Mouse (Mus musculus) hindbrain, postnatal 0 days (tissue): Measurements from ENCODE around the gene Psd. TPM values are rescaled to one million over a fixed set of nuclear protein-coding genes. Genes with fewer than 3 reads are reported as not detected.
A peak's percentile ranks its signal among the peaks of the same experiment; 100 is the strongest.

ENCODE experiments used
- ATAC-seq: fragments of 200-750 bp; cut with Nextera tagmentation; 2 replicates; pipeline ENCODE4 v1.8.0; 2017; ENCODE audit warnings: mild to moderate bottlenecking, moderate TSS enrichment, moderate library complexity
- DNase-seq: peaks from one replicate; pipeline ENCODE4 v3.0.0-alpha.2; 2015; ENCODE audit warnings: low spot score
- H3K27ac ChIP-seq: fragments of 300-500 bp; sonication (generic); 2 replicates; pipeline ENCODE4 v1.5.1; 2014; ENCODE audit warnings: mild to moderate bottlenecking
- H3K27me3 ChIP-seq: fragments of 300-500 bp; sonication (generic); 2 replicates; pipeline ENCODE4 v1.6.1; 2014; ENCODE audit warnings: low read length, mixed read lengths; ENCODE audit not compliant: insufficient read depth
- H3K36me3 ChIP-seq: fragments of 300-500 bp; sonication (generic); 2 replicates; pipeline ENCODE4 v1.6.1; 2014; ENCODE audit warnings: low read length, mixed read lengths; ENCODE audit not compliant: insufficient read depth
- H3K4me1 ChIP-seq: fragments of 300-500 bp; sonication (generic); 2 replicates; pipeline ENCODE4 v1.6.1; 2014; ENCODE audit warnings: antibody characterized with exemption, low read length, mixed read lengths; ENCODE audit not compliant: insufficient read depth
- H3K4me2 ChIP-seq: fragments of 300-500 bp; sonication (generic); 2 replicates; pipeline ENCODE4 v1.6.1; 2014; ENCODE audit warnings: low read depth, mild to moderate bottlenecking, low read length, moderate library complexity, mixed read lengths
- H3K4me3 ChIP-seq: fragments of 300-500 bp; sonication (generic); 2 replicates; pipeline ENCODE4 v1.5.1; 2014; ENCODE audit warnings: low read length
- H3K9ac ChIP-seq: fragments of 300-500 bp; sonication (generic); replicated peaks from 2 replicates; pipeline ENCODE4 v1.6.1; 2014; ENCODE audit warnings: mild to moderate bottlenecking, low read length, moderate library complexity, mixed read lengths
- H3K9me3 ChIP-seq: fragments of 300-500 bp; sonication (generic); 2 replicates; pipeline ENCODE4 v1.6.1; 2016; ENCODE audit warnings: low read length, mixed read lengths
- CTCF ChIP-seq: IDR thresholded peaks from 2 replicates; pipeline ENCODE4 v1.5.1; 2016; ENCODE audit warnings: antibody characterized with exemption, control low read depth, low read depth
- WGBS: fragments of 180-500 bp; shearing (Covaris S2); extraction: QIAGEN DNeasy Blood & Tissue Kit; methylation state at CpG from one replicate; pipeline ENCODE4 v1.1.7; 2014; 5-methylcytosine and 5-hydroxymethylcytosine counted together
- microRNA counts: library from miRNA; unstranded; fragments of <30 nt; microRNA quantifications from one replicate; lab custom pipeline; 2015
- microRNA-seq, 2 experiments: library from miRNA; unstranded; fragments of <30 nt; microRNA quantifications; one replicate each; pipeline ENCODE4; 2016
- polyA plus RNA-seq: library from polyadenylated mRNA; unstranded; fragments of >200 nt; fragmentation: Nextera tagmentation; extraction: Ambion mirVana; gene quantifications from 2 replicates; pipeline ENCODE4 v1.2.1, GENCODE M21; 2015
- total RNA-seq: library from RNA; depleted of rRNA; stranded (reverse); fragments of >200 nt; gene quantifications from 2 replicates; pipeline ENCODE4 v1.2.3, GENCODE M21; 2014; rRNA removed

Psd gene
- total and polyA plus RNA-seq, 2 experiments from 2014 or later, result 123 to 380 TPM

DNA sequence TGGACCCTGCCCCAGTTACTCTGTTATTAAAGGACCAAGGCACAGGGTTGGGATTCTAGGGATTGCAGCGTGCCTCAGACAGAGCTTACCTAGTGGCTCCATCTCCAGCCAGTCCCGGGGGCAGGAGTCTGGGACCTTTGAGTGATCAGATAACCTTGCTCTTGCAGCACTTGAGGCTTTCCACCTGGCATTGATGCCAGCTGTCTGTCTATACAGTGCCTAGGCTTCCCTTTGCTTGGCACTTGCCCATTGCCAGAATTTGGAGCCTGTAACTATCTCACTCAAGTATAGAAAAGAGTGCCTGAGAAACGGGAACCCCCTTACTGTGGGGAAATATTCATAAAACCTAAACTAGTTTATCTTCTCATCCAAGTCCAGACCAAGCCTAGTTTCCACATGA, 40.0 kb downstream of the Psd start:
- no peak overlapping the region for H3K4me2 ChIP-seq
- H3K27ac ChIP-seq, result no peak overlapping the region
- no peak for TF ChIP-seq CTCF
- 96% methylated on average over 3 of the region's 3 CpGs for WGBS
- H3K9me3 ChIP-seq, result no peaks in the 10 kb centered on the region
- no peak for DNase-seq
- H3K36me3 ChIP-seq, result peaks cover 40% of the 10 kb centered on the region
- ATAC-seq, result no peak
- H3K4me3 ChIP-seq, result no peak overlapping the region
- no peak overlapping the region for H3K9ac ChIP-seq
- no peaks in the 10 kb centered on the region for H3K27me3 ChIP-seq
- no peaks in the 10 kb centered on the region for H3K4me1 ChIP-seq

DNA sequence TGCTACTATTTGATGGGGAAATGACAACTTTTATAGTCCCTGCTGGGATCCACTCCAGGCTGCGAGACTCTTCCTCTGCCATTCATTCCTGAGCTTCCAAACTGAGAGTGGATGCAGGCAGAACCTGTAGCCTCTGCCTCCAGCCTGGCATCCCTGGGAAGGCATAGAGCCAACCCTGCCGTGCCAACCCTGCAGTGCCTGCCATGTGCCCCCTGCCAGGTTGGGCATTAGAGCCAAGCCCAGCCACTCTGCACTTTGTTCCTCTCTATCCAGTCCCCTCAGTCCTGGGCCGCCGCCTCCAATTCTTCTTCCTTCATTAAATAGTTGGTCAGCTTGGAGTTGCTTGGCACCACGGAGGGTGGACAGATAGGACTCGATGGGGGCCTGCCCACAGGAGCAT, 40.9 kb downstream of the Psd start:
- WGBS, result 54% methylated on average over 6 of the region's 6 CpGs
- peak; percentile 51 for DNase-seq
- no peak for TF ChIP-seq CTCF

DNA sequence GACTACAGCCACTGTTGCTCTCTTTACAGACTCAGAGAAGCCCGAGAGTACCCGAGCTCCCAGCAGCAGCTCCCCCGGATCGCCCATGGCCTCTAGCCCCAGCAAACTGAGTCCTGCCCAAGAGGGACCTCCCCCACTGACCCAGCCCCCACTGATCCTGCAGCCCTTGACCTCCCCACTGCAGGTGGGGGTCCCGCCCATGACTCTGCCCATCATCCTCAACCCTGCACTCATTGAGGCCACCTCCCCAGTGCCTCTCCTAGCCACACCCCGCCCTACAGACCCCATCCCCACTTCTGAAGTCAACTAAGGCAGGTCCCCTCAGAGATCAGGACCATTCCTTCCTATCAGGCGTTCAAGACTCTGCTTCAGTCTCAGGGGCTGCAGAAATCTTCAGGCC, 41.3 kb downstream of the Psd start:
- DNase-seq (no peak), ATAC-seq (no peak)
- no peak overlapping the region for H3K4me2 ChIP-seq
- 88% methylated on average over 7 of the region's 7 CpGs for WGBS
- no peaks in the 10 kb centered on the region for H3K9me3 ChIP-seq
- H3K4me3 ChIP-seq, result no peak overlapping the region
- H3K9ac ChIP-seq, result no peak overlapping the region
- no peak overlapping the region for H3K27ac ChIP-seq
- no peaks in the 10 kb centered on the region for H3K27me3 ChIP-seq
- H3K36me3 ChIP-seq, result peaks cover 43% of the 10 kb centered on the region
- H3K4me1 ChIP-seq, result no peaks in the 10 kb centered on the region
- no peak for TF ChIP-seq CTCF

More for the DNA sequence above, 40.9 kb downstream of the Psd start:
- no peaks in the 10 kb centered on the region for H3K9me3 ChIP-seq
- H3K27me3 ChIP-seq, result no peaks in the 10 kb centered on the region
- no peak overlapping the region for H3K4me3 ChIP-seq
- peaks cover 40% of the 10 kb centered on the region for H3K36me3 ChIP-seq
- no peak overlapping the region for H3K27ac ChIP-seq
- ATAC-seq, result peak; percentile 51; the same call in 1 of the 2 replicates
- H3K4me2 ChIP-seq, result no peak overlapping the region
- H3K9ac ChIP-seq, result no peak overlapping the region
- no peaks in the 10 kb centered on the region for H3K4me1 ChIP-seq

DNA sequence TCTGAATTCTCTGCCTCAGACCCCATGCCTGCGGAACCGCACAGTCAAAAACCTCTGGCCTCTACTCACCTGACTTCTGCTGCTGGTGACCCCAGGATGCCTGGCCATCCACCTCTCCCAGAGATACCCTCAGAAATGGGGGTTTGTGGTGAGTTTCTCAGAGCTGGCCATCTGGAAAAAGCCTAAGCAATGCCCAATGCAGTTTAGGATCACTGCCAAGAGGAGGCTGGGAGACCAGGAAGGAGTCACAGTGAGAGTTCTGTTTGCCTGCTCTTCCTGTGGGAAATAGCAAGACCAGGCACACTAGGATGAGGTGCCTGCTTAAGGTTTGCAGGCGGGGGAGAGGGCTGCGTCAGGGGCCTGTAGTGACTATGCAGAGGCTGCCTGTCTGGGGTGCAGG, 42.3 kb downstream of the Psd start:
- WGBS, result 85% methylated on average over 4 of the region's 4 CpGs
- no peak overlapping the region for H3K4me3 ChIP-seq

DNA sequence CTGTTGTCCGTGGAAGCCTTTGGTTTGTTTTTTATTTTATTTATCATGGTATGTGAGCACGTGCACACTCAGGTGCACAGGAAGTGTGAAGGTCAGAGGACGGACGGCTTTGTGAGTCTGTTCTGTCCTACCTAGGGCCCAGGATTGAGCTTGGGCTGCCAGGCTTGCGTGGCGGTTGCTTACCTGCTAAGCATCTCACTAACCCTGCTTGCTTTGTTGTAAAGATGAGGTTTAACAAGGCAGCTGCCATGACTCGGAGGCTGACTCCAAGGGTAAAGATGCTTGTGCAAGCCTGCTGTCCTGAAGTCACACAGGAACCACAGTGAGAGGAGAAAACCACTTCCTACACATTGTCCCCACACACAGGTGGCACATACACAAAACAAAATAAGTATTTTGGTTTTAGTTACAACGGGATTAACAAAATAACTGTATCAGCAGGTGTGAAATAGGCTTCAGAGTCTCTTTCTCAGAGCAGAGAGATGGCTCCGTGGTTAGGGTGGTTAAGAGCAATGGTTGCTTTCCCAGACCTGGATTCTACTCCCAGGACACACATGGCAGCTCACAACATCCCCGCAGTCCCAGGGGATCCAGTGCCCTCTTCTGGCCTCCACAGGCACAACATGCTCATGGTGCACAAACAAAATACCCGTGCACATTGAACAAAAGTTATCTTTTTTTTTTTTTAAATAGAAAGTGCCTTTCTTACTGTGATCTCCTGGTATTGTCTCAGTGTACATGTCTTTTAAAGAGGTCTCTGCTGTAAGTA, 44.7 kb downstream of the Psd start:
- Histone ChIP-seq H3K9ac (no peak overlapping the region), H3K36me3 (peaks cover 62% of the 10 kb centered on the region), H3K27ac (no peak overlapping the region), H3K4me1 (no peaks in the 10 kb centered on the region), H3K9me3 (no peaks in the 10 kb centered on the region), H3K27me3 (no peaks in the 10 kb centered on the region), H3K4me2 (no peak overlapping the region), H3K4me3 (no peak overlapping the region)
- DNase-seq (peak; percentile 19), ATAC-seq (no peak)
- WGBS, result 93% methylated on average over 11 of the region's 11 CpGs
- peak; percentile 26; the same call in 1 of the 2 replicates for TF ChIP-seq CTCF

More for the DNA sequence above, 42.3 kb downstream of the Psd start:
- Histone ChIP-seq H3K27me3 (no peaks in the 10 kb centered on the region), H3K36me3 (peaks cover 53% of the 10 kb centered on the region), H3K27ac (no peak overlapping the region), H3K9me3 (no peaks in the 10 kb centered on the region), H3K4me2 (no peak overlapping the region), H3K4me1 (no peaks in the 10 kb centered on the region), H3K9ac (no peak overlapping the region)
- ATAC-seq, result no peak
- DNase-seq, result no peak
- TF ChIP-seq CTCF, result no peak

DNA sequence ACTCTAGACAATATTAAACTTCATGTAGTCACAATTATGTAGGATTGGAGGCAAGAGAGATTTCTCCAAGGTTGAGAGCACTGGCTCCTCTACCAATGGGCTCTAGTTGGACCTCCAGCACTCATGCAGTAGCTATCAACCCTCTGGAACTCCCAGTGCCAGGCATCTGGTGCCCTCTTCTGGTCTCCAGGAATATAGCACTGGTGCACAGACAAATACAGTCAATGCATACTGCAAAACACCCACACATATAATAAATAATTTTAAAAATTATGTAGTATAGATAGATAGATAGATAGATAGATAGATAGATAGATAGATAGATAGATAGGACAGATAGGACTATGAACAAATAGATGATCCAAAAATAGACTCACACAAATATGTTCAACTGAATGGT, 51.6 kb downstream of the Psd start:
- Histone ChIP-seq H3K9ac (no peak overlapping the region), H3K4me1 (no peaks in the 10 kb centered on the region), H3K9me3 (no peaks in the 10 kb centered on the region), H3K4me2 (no peak overlapping the region), H3K27ac (no peak overlapping the region), H3K4me3 (no peak overlapping the region), H3K27me3 (no peaks in the 10 kb centered on the region), H3K36me3 (peaks cover 54% of the 10 kb centered on the region)
- ATAC-seq (no peak), DNase-seq (no peak)
- TF ChIP-seq CTCF, result peak; percentile 45

DNA sequence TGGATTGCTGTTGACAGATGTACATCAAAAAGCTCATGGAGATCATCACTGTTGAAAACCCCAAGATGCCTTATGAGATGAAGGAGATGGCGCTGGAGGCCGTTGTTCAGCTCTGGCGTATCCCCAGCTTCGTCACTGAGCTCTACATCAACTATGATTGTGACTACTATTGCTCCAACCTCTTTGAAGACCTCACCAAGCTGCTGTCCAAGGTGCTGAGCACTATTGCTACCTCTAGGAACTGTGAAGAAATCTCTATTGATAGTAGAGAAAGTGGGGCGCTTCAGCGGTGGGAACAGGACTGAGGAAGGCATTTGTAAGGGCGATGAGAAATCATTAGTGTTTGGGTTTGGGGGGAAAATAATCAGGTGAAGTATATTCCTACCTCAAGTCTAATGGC, 62.2 kb downstream of the Psd start:
- Histone ChIP-seq H3K27me3 (no peaks in the 10 kb centered on the region), H3K4me2 (no peak overlapping the region), H3K9ac (no peak overlapping the region), H3K4me3 (no peak overlapping the region), H3K36me3 (peaks cover 98% of the 10 kb centered on the region), H3K27ac (no peak overlapping the region), H3K4me1 (no peaks in the 10 kb centered on the region), H3K9me3 (no peaks in the 10 kb centered on the region)
- DNase-seq, result no peak
- TF ChIP-seq CTCF, result no peak
- WGBS, result 94% methylated on average over 7 of the region's 7 CpGs
- ATAC-seq, result no peak

MicroRNA genes within 50 kb of the gene (microRNA counts, 519-probe panel; counts per million panel counts)
- microRNA mmu-miR-146b (lab: Ali Mortazavi, UCI), result 1,711 counts per million, percentile 21 among the panel's probes with 10 or more counts

Small RNA genes lying within 50 kb of the gene (microRNA-seq; reads per million reads assigned to microRNA genes)
- 3.6 to 5.5 reads per million in 2 experiments for gene Mir146b

Other genes with a start within 250 kb of the Psd start
- gene Elovl3, start 195.3 kb downstream of the Psd start, total RNA-seq, result not detected in 2 replicates
- gene Elovl3, start 195.3 kb downstream of the Psd start, polyA plus RNA-seq, result not detected in 2 replicates
- gene Pitx3, start 178.8 kb downstream of the Psd start, total RNA-seq, result 0.21 and 1.7 TPM in 2 replicates
- gene Pitx3, start 178.8 kb downstream of the Psd start, polyA plus RNA-seq, result 0.16 TPM in 1 of 2 replicates, not detected in the other
- 56.4 and 63.7 TPM in 2 replicates for gene Gbf1, start 174.6 kb downstream of the Psd start, total RNA-seq
- 51.2 and 52.0 TPM in 2 replicates for gene Gbf1, start 174.6 kb downstream of the Psd start, polyA plus RNA-seq
- 3.5 and 4.7 TPM in 2 replicates for gene Nfkb2, start 22.8 kb downstream of the Psd start, total RNA-seq
- 1.7 and 1.9 TPM in 2 replicates for gene Nfkb2, start 22.8 kb downstream of the Psd start, polyA plus RNA-seq
- gene Fbxl15, start 1.0 kb upstream of the Psd start, total RNA-seq, result 69.1 and 71.4 TPM in 2 replicates
- gene Fbxl15, start 1.0 kb upstream of the Psd start, polyA plus RNA-seq, result 53.3 and 54.2 TPM in 2 replicates
- gene Cuedc2, start 11.5 kb upstream of the Psd start, total RNA-seq, result 125 and 134 TPM in 2 replicates
- 312 and 326 TPM in 2 replicates for gene Cuedc2, start 11.5 kb upstream of the Psd start, polyA plus RNA-seq
- gene Mfsd13a, start 14.0 kb upstream of the Psd start, total RNA-seq, result 7.5 and 12.3 TPM in 2 replicates
- 9.9 and 10.5 TPM in 2 replicates for gene Mfsd13a, start 14.0 kb upstream of the Psd start, polyA plus RNA-seq
- 0.89 and 3.3 TPM in 2 replicates for gene 2310034G01Rik, start 23.1 kb upstream of the Psd start, total RNA-seq
- gene 2310034G01Rik, start 23.1 kb upstream of the Psd start, polyA plus RNA-seq, result 1.7 and 2.5 TPM in 2 replicates
- 321 and 337 TPM in 2 replicates for gene Actr1a, start 68.6 kb upstream of the Psd start, total RNA-seq
- 278 and 295 TPM in 2 replicates for gene Actr1a, start 68.6 kb upstream of the Psd start, polyA plus RNA-seq
- gene Sufu, start 69.7 kb upstream of the Psd start, total RNA-seq, result 21.4 and 21.9 TPM in 2 replicates
- 17.2 and 19.1 TPM in 2 replicates for gene Sufu, start 69.7 kb upstream of the Psd start, polyA plus RNA-seq
- gene Trim8, start 174.5 kb upstream of the Psd start, total RNA-seq, result 108 and 115 TPM in 2 replicates
- gene Trim8, start 174.5 kb upstream of the Psd start, polyA plus RNA-seq, result 28.8 and 29.7 TPM in 2 replicates
- gene Arl3, start 246.0 kb upstream of the Psd start, total RNA-seq, result 66.2 and 71.1 TPM in 2 replicates
- gene Arl3, start 246.0 kb upstream of the Psd start, polyA plus RNA-seq, result 220 and 224 TPM in 2 replicates
- 8.1 and 10.2 TPM in 2 replicates for gene Sfxn2, start 246.2 kb upstream of the Psd start, total RNA-seq
- 12.0 and 13.0 TPM in 2 replicates for gene Sfxn2, start 246.2 kb upstream of the Psd start, polyA plus RNA-seq